In genomic region chr8:122187271-122187670, GRCm38 (mm10) we compare ENCODE assay signal across 20 mouse cellular contexts.
DNase-seq lines count a peak whose midpoint lies in the region; TF ChIP-seq lines count a peak whose summit lies in the region.
"Had no signal": no experiment of that assay in that cellular context is flagged by ENCODE, and none has a peak within 500 bp of the region (broad histone marks: within the 10 kb centered on the region; RNA-seq: fewer than 3 reads in every experiment).

No protein-coding gene starts in this region.

- H3K36me3 ChIP-seq in C2C12 (ENCODE audit: control insufficient read depth, insufficient read depth) (no peaks in the 10 kb centered on the region), myocyte (ENCODE audit: control insufficient read depth, insufficient read depth) (no peaks in the 10 kb centered on the region)
- H3K36me3 ChIP-seq: embryonic facial prominence, embryonic 15.5 days; forebrain, embryonic 12.5 days; hindbrain, embryonic 15.5 days had no signal

- peak; percentile 9 for DNase-seq in lung, postnatal 36 days
- DNase-seq in lung, adult 18-20 months = no peak
- peak; percentile 57 for DNase-seq in NIH3T3 (ENCODE audit: low read depth)
- DNase-seq in gastrocnemius, postnatal 10 days = no peak
- DNase-seq in embryo, embryonic 11 days = no peak
- DNase-seq: adrenal gland, adult 2 months; adrenal gland, postnatal 25 days; cerebellum, adult 18-20 months; cerebellum, postnatal 10 days; gastrocnemius, adult 2 months; gastrocnemius, postnatal 36 days; heart, adult 11 months; heart, postnatal 36 days; kidney, adult 2 months had no signal

- no peak for TF ChIP-seq POLR2A in myocyte (IDR thresholded peaks at IDR 0.05; ENCODE audit: insufficient read length, low read depth)

- H3K79me3 ChIP-seq in C2C12 (ENCODE audit: low read depth) = no peaks in the 10 kb centered on the region

- H3K27me3 ChIP-seq in C2C12 (ENCODE audit: control insufficient read depth, insufficient read depth, insufficient read length) = no peaks in the 10 kb centered on the region
- H3K27me3 ChIP-seq in myocyte (ENCODE audit: control insufficient read depth, insufficient read depth, insufficient read length) = no peaks in the 10 kb centered on the region
- H3K27me3 ChIP-seq: embryonic facial prominence, embryonic 15.5 days; forebrain, embryonic 12.5 days; hindbrain, embryonic 15.5 days had no signal

- peak overlapping the region; percentile 71 for H3K4me2 ChIP-seq in myocyte (ENCODE audit: low read depth)
- H3K4me2 ChIP-seq: embryonic facial prominence, embryonic 15.5 days; forebrain, embryonic 12.5 days; heart, embryonic 11.5 days; hindbrain, embryonic 15.5 days had no signal

- H3K79me2 ChIP-seq in C2C12 (ENCODE audit: control insufficient read depth, insufficient read depth) = no peaks in the 10 kb centered on the region
- no peaks in the 10 kb centered on the region for H3K79me2 ChIP-seq in myocyte (ENCODE audit: control insufficient read depth, insufficient read depth)

- H3ac ChIP-seq in C2C12 (ENCODE audit: control insufficient read depth, insufficient read length, low read depth) (peak overlapping the region; percentile 28), myocyte (ENCODE audit: control insufficient read depth, insufficient read length) (no peak overlapping the region)

- no peak for TF ChIP-seq CTCF in C2C12 (IDR thresholded peaks at IDR 0.05; ENCODE audit: control insufficient read depth, insufficient read depth, insufficient read length)

- no peak overlapping the region for H3K4me3 ChIP-seq in C2C12 (ENCODE audit: insufficient read depth, poor library complexity, severe bottlenecking)
- H3K4me3 ChIP-seq in myocyte = no peak overlapping the region
- H3K4me3 ChIP-seq: embryonic facial prominence, embryonic 15.5 days; forebrain, embryonic 12.5 days; gastrocnemius, adult 2 months; hindbrain, embryonic 15.5 days had no signal

TF ChIP-seq in C2C12, 6 proteins besides CTCF, POLR2A, EP300 and RAD21:
- no peak for TF ChIP-seq CEBPB (IDR thresholded peaks at IDR 0.05; ENCODE audit: low read depth)
- TF ChIP-seq MAX (IDR thresholded peaks at IDR 0.05) = peak; percentile 86
- TF ChIP-seq MYOG (IDR thresholded peaks at IDR 0.05; ENCODE audit: control insufficient read depth, extremely low read depth, insufficient read length) = no peak
- peak; percentile 71 for TF ChIP-seq MYOD1 (IDR thresholded peaks at IDR 0.05; ENCODE audit: control insufficient read depth, insufficient read length, low read depth)

TF ChIP-seq in myocyte, 11 proteins besides CTCF, POLR2A, EP300 and RAD21:
- no peak for TF ChIP-seq MAX (IDR thresholded peaks at IDR 0.05; ENCODE audit: low read depth)
- TF ChIP-seq POLR2AphosphoS2 (IDR thresholded peaks at IDR 0.05; ENCODE audit: insufficient read length, low read depth) = no peak
- no peak for TF ChIP-seq TCF3 (IDR thresholded peaks at IDR 0.05; ENCODE audit: insufficient read length, low read depth)
- no peak for TF ChIP-seq TCF12 (IDR thresholded peaks at IDR 0.05; ENCODE audit: insufficient read depth, poor library complexity, severe bottlenecking)
- no peak for TF ChIP-seq SRF (IDR thresholded peaks at IDR 0.05; ENCODE audit: control insufficient read depth, insufficient read length, low read depth)
- no peak for TF ChIP-seq CEBPB (IDR thresholded peaks at IDR 0.05; ENCODE audit: insufficient read depth, poor library complexity, severe bottlenecking)
- peak in 2 of 3 experiments; percentile 41 to 66 for TF ChIP-seq MYOD1 (IDR thresholded peaks at IDR 0.05; ENCODE audit: control insufficient read depth in 1 of 3, insufficient read length in 2 of 3, low read depth in 2 of 3)
- no peak for TF ChIP-seq REST (IDR thresholded peaks at IDR 0.05; ENCODE audit: insufficient read depth, insufficient read length)
- no peak for TF ChIP-seq USF1 (IDR thresholded peaks at IDR 0.05; ENCODE audit: low read depth)
- TF ChIP-seq E2F4 (IDR thresholded peaks at IDR 0.05; ENCODE audit: insufficient read depth) = no peak
- peak in 1 of 3 experiments; percentile 64 for TF ChIP-seq MYOG (IDR thresholded peaks at IDR 0.05; ENCODE audit: control insufficient read depth in 1 of 3, insufficient read depth in 1 of 3, insufficient read length in 2 of 3, low read depth in 2 of 3)

Comparison
In these comparisons a context has a peak if more than half of its experiments do, and no peak if none do; other contexts are left out.
1. DNase-seq: peak in lung, postnatal 36 days (single experiment) and NIH3T3 (single experiment); none in lung, adult 18-20 months (0 of 2), gastrocnemius, postnatal 10 days (single experiment) and embryo, embryonic 11 days (single experiment).